Mouse (Mus musculus) embryonic facial prominence, embryonic 11.5 days (tissue): Measurements from ENCODE around the gene Arhgef2. TPM values are rescaled to one million over a fixed set of nuclear protein-coding genes. Genes with fewer than 3 reads are reported as not detected.

ENCODE experiments used
- ATAC-seq: fragments of 200-750 bp; cut with Nextera tagmentation; replicated peaks from 2 replicates; pipeline ENCODE4 v1.8.0; 2017; ENCODE audit warnings: low read depth; ENCODE audit not compliant: insufficient number of reproducible peaks, low FRiP score, low TSS enrichment
- DNase-seq: peaks from one replicate; pipeline ENCODE4 v3.0.0-alpha.2; 2015; ENCODE audit warnings: low spot score
- H3K27ac ChIP-seq: fragments of 300-500 bp; sonication (generic); replicated peaks from 2 replicates; pipeline ENCODE4 v1.5.1; 2014; ENCODE audit warnings: mild to moderate bottlenecking, low read depth, low read length, control low read depth
- H3K27me3 ChIP-seq: fragments of 300-500 bp; sonication (generic); 2 replicates; pipeline ENCODE4 v1.6.1; 2014; ENCODE audit warnings: mild to moderate bottlenecking, low read length, moderate library complexity, mixed read lengths; ENCODE audit not compliant: control insufficient read depth, insufficient read depth
- H3K36me3 ChIP-seq: fragments of 300-500 bp; sonication (generic); replicated peaks from 2 replicates; pipeline ENCODE4 v1.6.1; 2014; ENCODE audit warnings: low read depth, mild to moderate bottlenecking, low read length, moderate library complexity, mixed read lengths; ENCODE audit not compliant: control insufficient read depth, insufficient read depth
- H3K4me1 ChIP-seq: fragments of 300-500 bp; sonication (generic); 2 replicates; pipeline ENCODE4 v1.6.1; 2014; ENCODE audit warnings: low read length, mixed read lengths; ENCODE audit not compliant: control insufficient read depth, insufficient read depth
- H3K4me2 ChIP-seq: fragments of 300-500 bp; sonication (generic); 2 replicates; pipeline ENCODE4 v1.6.1; 2014; ENCODE audit warnings: low read depth, mild to moderate bottlenecking, control low read depth, low read length, moderate library complexity
- H3K4me3 ChIP-seq: fragments of 300-500 bp; sonication (generic); 2 replicates; pipeline ENCODE4 v1.5.1; 2014; ENCODE audit warnings: low read depth, low read length, control low read depth
- H3K9ac ChIP-seq: fragments of 300-500 bp; sonication (generic); replicated peaks from 2 replicates; pipeline ENCODE4 v1.6.1; 2014; ENCODE audit warnings: mild to moderate bottlenecking, control low read depth, low read length
- H3K9me3 ChIP-seq: fragments of 300-500 bp; sonication (generic); replicated peaks from 2 replicates; pipeline ENCODE4 v1.6.1; 2016; ENCODE audit warnings: mild to moderate bottlenecking, low read length, inconsistent platforms, mixed read lengths; ENCODE audit not compliant: control insufficient read depth
- WGBS: fragments of 180-500 bp; shearing (Covaris S2); extraction: QIAGEN DNeasy Blood & Tissue Kit; methylation state at CpG from one replicate; pipeline ENCODE4 v1.1.7; 2014; 5-methylcytosine and 5-hydroxymethylcytosine counted together
- polyA plus RNA-seq: library from polyadenylated mRNA; unstranded; fragments of >200 nt; fragmentation: Nextera tagmentation; extraction: Ambion mirVana; gene quantifications from 2 replicates; pipeline ENCODE4 v1.2.1, GENCODE M21; 2014

Gene Arhgef2
- polyA plus RNA-seq, 1 experiment from 2014 or later, result 82.2 TPM

DNA sequence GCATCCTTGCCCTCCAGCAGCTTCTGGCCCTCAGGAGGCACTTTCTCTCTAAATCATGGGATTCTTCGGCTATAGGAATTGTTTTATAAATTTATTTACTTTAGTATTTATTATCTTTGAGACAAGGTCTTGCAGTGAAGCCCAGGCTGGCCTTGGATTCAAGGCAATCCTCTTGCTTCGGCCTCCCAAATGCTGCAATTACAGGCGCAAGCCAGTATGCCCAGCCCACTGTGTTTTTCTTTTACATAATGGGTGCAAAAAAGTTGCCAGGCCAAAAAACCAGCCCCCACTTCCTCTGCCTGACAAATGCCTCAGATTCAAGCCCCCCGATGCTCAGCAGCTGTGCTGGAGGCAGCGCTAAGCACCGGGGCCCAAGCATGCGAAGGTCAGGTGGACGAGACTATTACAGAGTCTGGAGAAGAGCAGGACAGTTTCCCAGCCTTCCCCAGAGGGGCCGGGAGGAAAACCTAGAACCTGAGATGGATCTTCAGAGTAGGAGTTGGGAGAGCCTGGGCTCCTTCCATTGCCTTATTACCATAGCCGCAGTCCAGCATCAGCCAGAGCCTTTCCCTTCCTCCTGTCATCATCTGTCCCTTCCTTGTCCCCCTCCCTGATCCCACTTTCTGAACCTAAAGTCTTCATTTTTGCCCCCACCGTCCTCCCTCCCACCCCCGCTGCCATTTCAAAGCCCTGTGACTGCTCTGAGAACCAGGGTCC is 42.8 kb downstream of the Arhgef2 start:
- H3K36me3 ChIP-seq, result peaks cover 17% of the 10 kb centered on the region
- H3K4me1 ChIP-seq, result no peaks in the 10 kb centered on the region
- no peak overlapping the region for H3K4me3 ChIP-seq
- H3K4me2 ChIP-seq, result no peak overlapping the region
- H3K27me3 ChIP-seq, result no peaks in the 10 kb centered on the region
- H3K27ac ChIP-seq, result no peak overlapping the region
- no peaks in the 10 kb centered on the region for H3K9me3 ChIP-seq
- DNase-seq (no peak), ATAC-seq (no peak)
- WGBS, result 84% methylated on average over 12 of the region's 12 CpGs
- no peak overlapping the region for H3K9ac ChIP-seq

DNA sequence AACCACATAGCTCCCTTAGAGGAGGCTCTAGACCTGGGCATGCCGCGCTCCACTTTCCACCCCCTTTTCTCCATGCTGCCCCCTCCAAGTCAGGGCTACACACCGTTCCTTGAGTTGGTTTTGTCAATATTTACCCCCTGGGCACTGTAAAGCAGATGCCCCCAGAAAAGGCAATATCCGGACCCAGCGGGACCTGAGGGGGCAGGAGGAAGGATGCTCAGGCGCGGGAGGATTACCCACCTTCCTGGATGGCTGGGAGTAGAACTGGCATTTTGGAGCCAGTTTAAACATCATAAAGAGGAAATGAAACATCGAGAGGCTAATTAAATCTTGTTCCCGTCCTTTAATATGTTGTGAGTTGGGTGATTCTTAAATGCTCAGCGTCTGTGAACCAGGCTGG is 43.4 kb downstream of the Arhgef2 start:
- Histone ChIP-seq H3K4me3 (no peak overlapping the region), H3K4me1 (no peaks in the 10 kb centered on the region), H3K27ac (no peak overlapping the region), H3K27me3 (no peaks in the 10 kb centered on the region), H3K4me2 (no peak overlapping the region), H3K9ac (no peak overlapping the region), H3K36me3 (peaks cover 11% of the 10 kb centered on the region), H3K9me3 (no peaks in the 10 kb centered on the region)
- WGBS, result 83% methylated on average over 10 of the region's 10 CpGs
- DNase-seq (no peak), ATAC-seq (no peak)

DNA sequence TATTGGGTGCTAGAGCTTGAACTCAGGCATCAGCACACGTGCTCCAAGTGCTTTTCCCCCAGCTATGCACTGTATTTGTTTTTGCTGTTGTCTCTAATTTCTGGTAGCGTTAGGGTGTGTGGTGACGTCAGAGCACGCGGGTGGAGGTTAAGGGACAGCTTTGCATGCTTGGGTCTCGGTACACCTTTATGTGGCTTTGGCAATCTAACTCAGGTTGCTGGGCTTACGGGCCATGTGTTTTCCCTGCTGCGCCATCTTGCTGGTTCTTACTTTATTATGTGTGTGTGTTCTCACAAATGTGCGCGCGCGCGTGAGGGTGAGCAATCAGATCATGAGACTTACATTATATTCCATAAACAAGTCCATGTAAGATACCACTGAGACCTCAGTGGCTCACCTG is 44.2 kb downstream of the Arhgef2 start:
- ATAC-seq, result no peak
- Histone ChIP-seq H3K4me3 (no peak overlapping the region), H3K36me3 (peaks cover 10% of the 10 kb centered on the region), H3K27ac (no peak overlapping the region), H3K9me3 (no peaks in the 10 kb centered on the region), H3K4me1 (no peaks in the 10 kb centered on the region), H3K27me3 (no peaks in the 10 kb centered on the region), H3K4me2 (no peak overlapping the region), H3K9ac (no peak overlapping the region)
- no peak for DNase-seq
- 94% methylated on average over 13 of the region's 13 CpGs for WGBS

DNA sequence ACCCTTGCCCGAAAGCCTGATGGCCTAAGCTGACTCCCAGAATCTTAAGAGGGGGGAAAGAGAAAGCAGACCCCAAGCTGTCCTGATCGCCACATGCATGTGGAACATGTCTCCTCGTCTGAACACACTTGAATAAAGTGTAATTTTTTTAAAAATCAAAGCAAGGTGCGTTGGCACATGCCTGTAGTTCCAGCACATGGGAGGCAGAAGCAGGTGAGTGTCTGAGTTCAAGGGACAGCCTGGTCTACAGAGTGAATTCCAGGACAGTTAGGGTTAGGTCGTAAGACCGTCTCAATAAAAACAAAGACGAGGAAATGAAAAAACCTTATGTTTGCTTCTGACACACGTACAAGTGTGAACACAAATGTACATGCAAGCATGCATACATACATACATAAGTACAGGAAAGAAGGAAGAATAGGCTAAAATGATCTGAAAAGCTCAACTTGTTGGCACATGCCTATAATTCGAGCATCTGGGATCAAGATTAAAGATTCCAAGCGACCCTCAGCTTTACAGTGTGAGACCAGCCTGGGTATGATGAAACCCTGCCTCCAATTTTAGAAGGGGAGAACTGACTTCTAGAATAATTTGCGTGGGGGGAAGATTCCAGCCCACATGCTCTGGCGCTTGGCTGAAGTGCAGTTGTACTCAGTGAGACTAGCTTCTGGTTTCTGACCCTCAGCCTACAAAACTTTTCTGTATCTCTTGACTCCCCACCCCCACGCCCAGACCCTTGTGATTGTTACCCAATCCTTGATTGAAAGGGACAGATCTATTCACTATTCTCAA is 45.1 kb downstream of the Arhgef2 start:
- no peak overlapping the region for H3K9ac ChIP-seq
- no peak overlapping the region for H3K4me3 ChIP-seq
- H3K27me3 ChIP-seq, result no peaks in the 10 kb centered on the region
- 81% methylated on average over 13 of the region's 13 CpGs for WGBS
- peaks cover 6% of the 10 kb centered on the region for H3K36me3 ChIP-seq
- no peaks in the 10 kb centered on the region for H3K9me3 ChIP-seq
- H3K4me1 ChIP-seq, result no peaks in the 10 kb centered on the region
- H3K4me2 ChIP-seq, result no peak overlapping the region
- DNase-seq, result no peak
- no peak overlapping the region for H3K27ac ChIP-seq
- no peak for ATAC-seq

DNA sequence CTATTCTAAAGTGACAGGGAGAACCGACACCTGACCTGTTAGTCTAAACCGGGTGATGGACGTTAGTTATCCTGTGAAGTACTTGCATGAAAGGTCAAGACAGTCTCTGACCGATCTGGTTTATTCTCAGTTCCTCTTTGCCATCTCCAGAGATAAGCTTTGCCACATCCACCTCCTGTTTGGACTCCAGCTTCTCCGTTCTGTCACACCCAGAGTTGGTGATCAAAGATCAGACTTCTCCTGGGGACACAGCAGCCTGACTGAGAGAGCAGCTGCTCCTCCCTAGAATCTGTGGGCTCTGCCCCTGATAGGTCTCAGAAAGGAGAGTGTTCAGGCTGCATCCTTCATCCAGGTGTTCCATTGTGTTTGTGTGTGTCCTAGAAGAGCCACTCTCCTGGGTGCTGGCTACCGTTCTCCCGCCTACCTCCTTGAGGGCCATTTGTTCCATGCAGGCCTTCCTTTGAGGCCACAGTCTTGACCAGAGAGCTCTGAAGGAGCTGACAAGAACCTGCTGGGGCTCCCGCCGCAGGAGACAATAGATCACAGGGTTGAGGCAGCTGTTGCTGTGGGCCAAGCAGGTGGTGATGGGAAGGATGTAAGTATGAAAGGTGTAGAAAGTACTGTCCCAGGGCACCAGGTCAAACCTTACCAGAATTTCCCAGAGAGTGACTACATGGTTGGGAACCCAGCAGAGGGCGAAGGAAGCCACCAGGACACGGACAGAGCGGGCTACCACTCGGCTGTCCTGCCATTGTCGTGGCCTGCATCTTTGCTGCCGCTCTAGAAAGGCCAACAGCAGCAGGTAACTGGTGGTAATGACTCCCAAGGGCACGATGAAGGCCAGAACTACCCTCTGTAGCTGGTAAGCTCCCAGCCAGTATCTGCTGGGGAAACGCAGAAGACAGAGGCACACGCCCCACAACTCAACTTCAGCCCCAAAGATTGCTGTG is 46.2 kb downstream of the Arhgef2 start:
- DNase-seq, result no peak
- no peaks in the 10 kb centered on the region for H3K9me3 ChIP-seq
- no peak for ATAC-seq
- 87% methylated on average over 18 of the region's 18 CpGs for WGBS
- no peaks in the 10 kb centered on the region; the same call in 1 of the 2 replicates for H3K36me3 ChIP-seq
- H3K27me3 ChIP-seq, result no peaks in the 10 kb centered on the region
- H3K27ac ChIP-seq, result no peak overlapping the region
- no peak overlapping the region for H3K4me3 ChIP-seq
- no peak overlapping the region for H3K4me2 ChIP-seq
- H3K4me1 ChIP-seq, result no peaks in the 10 kb centered on the region
- H3K9ac ChIP-seq, result no peak overlapping the region

DNA sequence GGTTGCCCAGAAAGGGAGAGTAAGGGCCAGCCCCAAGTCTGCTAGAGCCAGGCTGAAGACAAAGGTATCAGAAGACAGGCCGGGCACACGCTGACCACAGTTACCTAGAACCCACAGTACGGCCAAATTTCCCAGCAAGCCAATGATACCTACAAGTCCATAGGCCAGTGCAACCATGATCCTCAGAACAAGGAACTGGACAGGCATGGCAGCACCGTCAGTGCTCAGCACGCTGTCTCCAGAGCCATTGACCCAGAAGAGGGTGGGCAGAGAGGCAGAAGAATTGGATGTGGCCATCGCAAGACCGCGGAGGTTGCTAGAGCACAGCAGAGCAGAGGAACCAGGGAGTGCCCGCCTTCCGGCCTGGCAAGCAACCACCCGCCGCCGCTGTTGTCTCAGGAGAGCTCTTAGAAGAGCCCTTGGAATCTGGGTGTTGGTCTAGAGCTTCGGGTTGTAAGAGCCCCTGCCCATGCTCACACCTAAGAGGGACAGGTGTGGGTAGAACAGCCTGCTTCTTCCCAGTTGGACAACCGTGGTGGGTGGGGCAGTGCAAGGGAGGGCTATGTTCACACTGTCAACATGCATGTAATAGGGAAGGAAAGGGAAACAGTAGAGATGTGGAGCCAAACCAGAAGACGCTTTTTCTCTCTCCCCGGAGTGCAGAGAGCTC is 47.2 kb downstream of the Arhgef2 start, which contains the start of gene Rxfp4:
Rxfp4 (minus strand) TSS at position 297 of the 670 bp plus-strand sequence.
- Histone ChIP-seq H3K36me3 (no peaks in the 10 kb centered on the region; the same call in 1 of the 2 replicates), H3K4me2 (no peak within 1 kb of the TSS), H3K4me1 (no peaks in the 10 kb centered on the region), H3K4me3 (no peak within 1 kb of the TSS), H3K9ac (no peak within 1 kb of the TSS), H3K27ac (no peak within 1 kb of the TSS), H3K9me3 (no peaks in the 10 kb centered on the region), H3K27me3 (no peaks in the 10 kb centered on the region)
- DNase-seq, result no peak
- ATAC-seq, result no peak
- WGBS, result 90% methylated on average over 17 of the region's 17 CpGs

DNA sequence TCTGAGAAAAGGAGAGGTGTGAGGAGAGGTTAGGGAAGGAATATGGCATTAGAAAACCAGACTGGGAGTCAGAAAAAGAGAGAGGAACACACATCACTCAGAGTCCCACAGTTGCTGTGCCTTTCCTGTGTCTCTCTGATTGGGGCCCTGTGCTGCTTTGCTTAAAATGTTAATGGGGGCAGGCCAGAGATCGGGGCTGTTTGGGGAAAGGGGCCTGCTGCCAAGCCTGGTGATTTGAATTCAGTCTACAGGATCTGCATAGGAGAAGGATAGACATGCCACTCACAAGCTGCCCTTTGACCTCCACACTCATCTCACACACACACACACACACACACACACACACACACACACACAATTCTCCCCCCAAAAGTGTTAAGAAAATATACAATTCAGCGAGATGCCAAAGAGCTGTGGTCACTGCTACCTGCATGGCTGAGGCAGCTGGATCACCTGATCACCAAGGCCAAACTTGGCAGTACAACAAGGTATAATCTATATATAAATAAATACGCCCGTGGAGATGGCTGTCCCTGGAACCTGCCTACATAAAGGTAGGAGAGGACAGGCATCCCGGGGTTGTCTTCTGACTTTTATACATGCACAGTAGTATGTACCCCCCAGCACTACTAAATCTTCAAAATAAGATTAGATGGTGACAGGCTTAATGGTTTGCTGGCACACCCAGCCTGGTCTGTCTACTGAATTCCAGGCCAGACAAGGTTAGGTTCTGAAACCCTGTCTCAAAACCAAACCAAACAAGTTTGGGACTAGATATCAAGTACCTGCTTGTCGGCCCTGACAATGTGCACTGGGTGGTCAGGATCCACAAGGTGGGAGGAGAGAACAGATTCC is 48.0 kb downstream of the Arhgef2 start:
- no peak overlapping the region for H3K4me2 ChIP-seq
- no peak for DNase-seq
- no peaks in the 10 kb centered on the region for H3K27me3 ChIP-seq
- H3K9me3 ChIP-seq, result no peaks in the 10 kb centered on the region
- ATAC-seq, result no peak
- H3K9ac ChIP-seq, result no peak overlapping the region
- WGBS, result 78% methylated on average over 6 of the region's 6 CpGs
- no peaks in the 10 kb centered on the region for H3K36me3 ChIP-seq
- H3K27ac ChIP-seq, result no peak overlapping the region
- H3K4me1 ChIP-seq, result no peaks in the 10 kb centered on the region
- no peak overlapping the region for H3K4me3 ChIP-seq
